Mouse (Mus musculus): ENCODE results near the gene 4933424G06Rik. TPM values are rescaled to one million over a fixed set of nuclear protein-coding genes. Genes with fewer than 3 reads are reported as not detected.

The 4933424G06Rik gene
- polyA plus RNA-seq (2014; fragmentation: Illumina TruSeq; extraction: RNeasy Lipid Tissue Mini Kit (QIAGEN cat#74804); ENCODE audit: low read depth, low replicate concordance) = 75.4 TPM

GRCm38 (mm10) chr1:36709854-36710280 is at the start of gene 4933424G06Rik:
Gene 4933424G06Rik (plus strand): TSS chr1:36710149.

GRCm38 (mm10) chr1:36682620-36683355 is 27.2 kb upstream of the 4933424G06Rik start, which contains the start of gene Fam178b:
Gene Fam178b (minus strand): TSS chr1:36683183.

GRCm38 (mm10) chr1:36691271-36692155 is 18.4 kb upstream of the 4933424G06Rik start, which contains the start of gene Cox5b:
Gene Cox5b (plus strand): TSS chr1:36691449.

GRCm38 (mm10) chr1:36714311-36714710 is 4.4 kb downstream of the 4933424G06Rik start, which contains the start of gene Actr1b:
Gene Actr1b (minus strand): TSS chr1:36714422.

GRCm38 (mm10) chr1:36761568-36761967 is 51.6 kb downstream of the 4933424G06Rik start, which contains the start of gene Zap70:
Gene Zap70 (plus strand): TSS chr1:36761798.

Other genes with a start within 250 kb of the 4933424G06Rik start
- 6.3 TPM for gene Cnnm4, start 238.5 kb upstream of the 4933424G06Rik start, polyA plus RNA-seq (2014; fragmentation: Illumina TruSeq; extraction: RNeasy Lipid Tissue Mini Kit (QIAGEN cat#74804); ENCODE audit: low read depth, low replicate concordance)
- gene Cnnm3, start 198.3 kb upstream of the 4933424G06Rik start, polyA plus RNA-seq (2014; fragmentation: Illumina TruSeq; extraction: RNeasy Lipid Tissue Mini Kit (QIAGEN cat#74804); ENCODE audit: low read depth, low replicate concordance) = 2.0 TPM
- gene Ankrd23, start 173.3 kb upstream of the 4933424G06Rik start, polyA plus RNA-seq (2014; fragmentation: Illumina TruSeq; extraction: RNeasy Lipid Tissue Mini Kit (QIAGEN cat#74804); ENCODE audit: low read depth, low replicate concordance) = 2.9 TPM
- 0.29 TPM for gene Gm42417, start 170.7 kb upstream of the 4933424G06Rik start, polyA plus RNA-seq (2014; fragmentation: Illumina TruSeq; extraction: RNeasy Lipid Tissue Mini Kit (QIAGEN cat#74804); ENCODE audit: low read depth, low replicate concordance)
- gene Ankrd39, start 162.7 kb upstream of the 4933424G06Rik start, polyA plus RNA-seq (2014; fragmentation: Illumina TruSeq; extraction: RNeasy Lipid Tissue Mini Kit (QIAGEN cat#74804); ENCODE audit: low read depth, low replicate concordance) = 2.6 TPM
- gene Sema4c, start 151.8 kb upstream of the 4933424G06Rik start, polyA plus RNA-seq (2014; fragmentation: Illumina TruSeq; extraction: RNeasy Lipid Tissue Mini Kit (QIAGEN cat#74804); ENCODE audit: low read depth, low replicate concordance) = 0.67 TPM
- 12.1 TPM for gene Fam178b, start 27.0 kb upstream of the 4933424G06Rik start, polyA plus RNA-seq (2014; fragmentation: Illumina TruSeq; extraction: RNeasy Lipid Tissue Mini Kit (QIAGEN cat#74804); ENCODE audit: low read depth, low replicate concordance)
- 79.7 TPM for gene Cox5b, start 18.7 kb upstream of the 4933424G06Rik start, polyA plus RNA-seq (2014; fragmentation: Illumina TruSeq; extraction: RNeasy Lipid Tissue Mini Kit (QIAGEN cat#74804); ENCODE audit: low read depth, low replicate concordance)
- 5.1 TPM for gene Actr1b, start 4.3 kb downstream of the 4933424G06Rik start, polyA plus RNA-seq (2014; fragmentation: Illumina TruSeq; extraction: RNeasy Lipid Tissue Mini Kit (QIAGEN cat#74804); ENCODE audit: low read depth, low replicate concordance)
- gene Zap70, start 51.6 kb downstream of the 4933424G06Rik start, polyA plus RNA-seq (2014; fragmentation: Illumina TruSeq; extraction: RNeasy Lipid Tissue Mini Kit (QIAGEN cat#74804); ENCODE audit: low read depth, low replicate concordance) = 0.29 TPM
- 43.8 TPM for gene Tmem131, start 233.5 kb downstream of the 4933424G06Rik start, polyA plus RNA-seq (2014; fragmentation: Illumina TruSeq; extraction: RNeasy Lipid Tissue Mini Kit (QIAGEN cat#74804); ENCODE audit: low read depth, low replicate concordance)

Measured in testis, adult 10 weeks (tissue).